Mouse (Mus musculus): ENCODE results near the gene Bcl2l11. TPM values are rescaled to one million over a fixed set of nuclear protein-coding genes. Genes with fewer than 3 reads are reported as not detected.
"Not testable (repeated sequence)": the region's sequence is repeated elsewhere in the genome, so short reads cannot be mapped to it uniquely, and the experiment has no call there.

Bcl2l11 gene
- polyA plus RNA-seq, 1 experiment from 2014 or later, result 29.8 TPM

DNA sequence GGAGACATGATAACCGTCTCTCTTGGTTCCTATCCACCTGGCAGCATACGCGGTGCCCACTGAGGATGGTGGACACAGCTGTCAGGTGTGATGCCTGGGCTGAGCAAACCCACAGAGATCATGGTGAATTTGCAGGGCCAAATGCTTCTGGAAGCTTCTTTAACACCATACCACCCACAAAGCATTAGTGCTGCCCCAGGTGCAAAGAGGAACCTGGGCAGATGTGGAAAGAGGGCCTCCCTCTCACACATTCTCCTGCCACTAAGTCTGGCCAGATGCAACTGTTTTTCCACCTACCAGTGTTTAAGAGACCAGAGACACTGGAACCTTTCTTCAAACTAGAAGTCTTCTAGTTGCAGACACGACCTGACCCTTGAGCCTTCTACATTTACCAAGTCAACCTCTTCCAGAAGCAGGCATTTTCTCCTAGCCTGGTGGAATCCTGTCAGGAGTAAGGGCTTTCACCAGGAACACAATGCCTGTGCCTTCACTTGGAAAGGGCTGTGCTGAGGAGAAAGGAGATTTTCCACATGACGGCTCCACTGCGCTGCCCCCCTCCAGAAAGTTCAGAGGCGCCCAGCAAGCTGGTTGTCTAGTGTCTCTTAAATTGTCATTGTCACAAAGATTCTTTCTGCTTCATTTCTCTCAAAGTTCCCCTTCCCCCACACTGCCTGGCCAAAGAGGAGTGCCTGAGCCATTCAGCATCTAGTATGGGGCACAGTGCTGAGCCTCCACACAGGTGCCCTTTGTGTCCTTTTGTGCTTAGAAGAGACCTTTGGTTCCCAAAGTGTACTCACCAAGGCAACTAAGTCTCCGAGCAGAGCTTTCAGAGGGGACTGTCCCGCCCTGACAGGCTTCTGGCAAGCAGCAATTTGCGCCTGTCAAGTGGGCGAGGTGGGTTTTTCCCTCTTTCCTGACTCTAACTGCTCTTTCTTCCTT, 34.1 kb upstream of the Bcl2l11 start:
- H3K27ac ChIP-seq, result peak overlapping the region; percentile 78

DNA sequence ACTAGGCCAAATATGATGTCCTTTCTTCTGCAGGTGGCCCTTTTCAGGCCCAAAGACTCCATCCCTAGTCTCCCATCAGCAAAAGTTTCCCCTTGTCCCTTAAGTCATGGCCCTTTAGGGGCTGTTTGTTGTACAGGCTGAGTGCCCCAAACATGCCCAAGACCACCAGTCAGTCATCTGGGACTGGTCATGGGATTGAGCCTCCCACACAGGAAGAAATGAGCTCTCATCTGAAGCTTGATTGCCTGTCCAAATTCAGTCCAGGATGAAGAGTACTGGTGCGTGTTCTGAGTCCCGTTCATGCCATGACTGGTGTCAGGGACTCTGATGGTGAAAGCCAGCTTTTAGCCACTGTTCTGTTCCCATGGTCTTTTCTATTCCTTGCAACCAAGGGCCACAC, 33.4 kb upstream of the Bcl2l11 start:
- Histone ChIP-seq H3K4me3 (replicated peaks) (no peak overlapping the region), H3K9ac (no peak overlapping the region), H3K4me2 (no peak overlapping the region), H3K27ac (peak overlapping the region; percentile 78), H3K4me1 (peaks cover 50% of the 10 kb centered on the region), H3K36me3 (no peaks in the 10 kb centered on the region), H3K9me3 (replicated peaks) (no peaks in the 10 kb centered on the region), H3K27me3 (no peaks in the 10 kb centered on the region)
- 69% methylated on average over 2 of the region's 2 CpGs for WGBS
- no peak for ATAC-seq (replicated peaks; ENCODE audit: low FRiP score)

More for the DNA sequence above, 34.1 kb upstream of the Bcl2l11 start:
- Histone ChIP-seq H3K4me1 (peaks cover 54% of the 10 kb centered on the region), H3K27me3 (no peaks in the 10 kb centered on the region), H3K4me3 (replicated peaks) (no peak overlapping the region), H3K9ac (no peak overlapping the region), H3K9me3 (replicated peaks) (no peaks in the 10 kb centered on the region), H3K36me3 (no peaks in the 10 kb centered on the region), H3K4me2 (no peak overlapping the region)
- 65% methylated on average over 11 of the region's 11 CpGs for WGBS
- ATAC-seq (replicated peaks; ENCODE audit: low FRiP score), result peak; percentile 75

GRCm38 (mm10) chr2:128094196-128094595, 31.6 kb upstream of the Bcl2l11 start:
- Histone ChIP-seq H3K4me2 (no peak overlapping the region), H3K9ac (no peak overlapping the region), H3K9me3 (replicated peaks) (no peaks in the 10 kb centered on the region), H3K4me3 (replicated peaks) (no peak overlapping the region), H3K27ac (peak overlapping the region; percentile 55), H3K36me3 (no peaks in the 10 kb centered on the region), H3K4me1 (peaks cover 50% of the 10 kb centered on the region), H3K27me3 (no peaks in the 10 kb centered on the region)
- ATAC-seq (replicated peaks; ENCODE audit: low FRiP score), result no peak
- 54% methylated on average over 5 of the region's 5 CpGs for WGBS

GRCm38 (mm10) chr2:128094602-128095001, 31.2 kb upstream of the Bcl2l11 start:
- H3K4me3 ChIP-seq (replicated peaks), result no peak overlapping the region
- no peak overlapping the region for H3K9ac ChIP-seq
- no peaks in the 10 kb centered on the region for H3K9me3 ChIP-seq (replicated peaks)
- no peaks in the 10 kb centered on the region for H3K27me3 ChIP-seq
- no peak for ATAC-seq (replicated peaks; ENCODE audit: low FRiP score)
- peaks cover 50% of the 10 kb centered on the region for H3K4me1 ChIP-seq
- H3K27ac ChIP-seq, result peak overlapping the region; percentile 55
- no peak overlapping the region for H3K4me2 ChIP-seq
- 53% methylated on average over 2 of the region's 2 CpGs for WGBS
- H3K36me3 ChIP-seq, result no peaks in the 10 kb centered on the region

GRCm38 (mm10) chr2:128095270-128095669, 30.6 kb upstream of the Bcl2l11 start:
- Histone ChIP-seq H3K4me2 (no peak overlapping the region), H3K4me3 (replicated peaks) (no peak overlapping the region), H3K9me3 (replicated peaks) (no peaks in the 10 kb centered on the region), H3K4me1 (peaks cover 50% of the 10 kb centered on the region), H3K27ac (peak overlapping the region; percentile 49; the same call in 1 of the 2 replicates), H3K36me3 (no peaks in the 10 kb centered on the region), H3K9ac (no peak overlapping the region), H3K27me3 (no peaks in the 10 kb centered on the region)
- WGBS, result 17% methylated on average over 1 of the region's 1 CpGs
- no peak for ATAC-seq (replicated peaks; ENCODE audit: low FRiP score)

DNA sequence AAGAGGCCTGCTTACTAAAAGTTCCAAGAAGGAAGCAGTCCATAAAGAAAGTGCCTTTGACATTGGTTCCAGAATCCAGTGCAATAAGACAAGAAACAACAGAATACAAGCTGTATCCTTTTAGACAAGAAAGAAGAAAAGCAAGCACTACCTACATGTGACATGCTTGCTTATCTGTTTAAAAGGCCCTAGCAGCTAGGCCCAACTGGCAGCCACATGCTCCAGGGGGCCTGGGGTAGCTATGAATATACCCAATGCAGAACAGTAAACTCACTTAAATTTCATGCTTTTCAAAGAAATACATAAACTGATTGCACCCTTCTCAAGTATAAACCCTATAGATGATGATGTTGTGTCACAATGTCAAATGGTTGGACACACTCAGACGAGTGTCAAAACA, 29.8 kb upstream of the Bcl2l11 start:
- peaks cover 46% of the 10 kb centered on the region for H3K4me1 ChIP-seq
- ATAC-seq (replicated peaks; ENCODE audit: low FRiP score), result no peak
- WGBS, result 81% methylated on average over 1 of the region's 1 CpGs

GRCm38 (mm10) chr2:128098118-128098517, 27.7 kb upstream of the Bcl2l11 start:
- peaks cover 26% of the 10 kb centered on the region for H3K4me1 ChIP-seq
- not testable (repeated sequence) for ATAC-seq (replicated peaks; ENCODE audit: low FRiP score); H3K9ac ChIP-seq; H3K4me3 ChIP-seq (replicated peaks); H3K9me3 ChIP-seq (replicated peaks); H3K27ac ChIP-seq; H3K4me2 ChIP-seq; H3K36me3 ChIP-seq; H3K27me3 ChIP-seq
- 75% methylated on average over 5 of the region's 5 CpGs for WGBS

More for the DNA sequence above, 29.8 kb upstream of the Bcl2l11 start:
- Histone ChIP-seq H3K4me2 (no peak overlapping the region), H3K9me3 (replicated peaks) (no peaks in the 10 kb centered on the region), H3K4me3 (replicated peaks) (no peak overlapping the region), H3K36me3 (no peaks in the 10 kb centered on the region), H3K27me3 (no peaks in the 10 kb centered on the region), H3K9ac (no peak overlapping the region), H3K27ac (no peak overlapping the region)

- H3K27ac ChIP-seq, result no peak overlapping the region
- no peaks in the 10 kb centered on the region for H3K9me3 ChIP-seq (replicated peaks)
- no peak overlapping the region for H3K4me2 ChIP-seq
- 88% methylated on average over 9 of the region's 9 CpGs for WGBS
- H3K27me3 ChIP-seq, result no peaks in the 10 kb centered on the region
- H3K36me3 ChIP-seq, result no peaks in the 10 kb centered on the region
- no peaks in the 10 kb centered on the region for H3K4me1 ChIP-seq
- H3K4me3 ChIP-seq (replicated peaks), result no peak overlapping the region
- no peak for ATAC-seq (replicated peaks; ENCODE audit: low FRiP score)
- H3K9ac ChIP-seq, result no peak overlapping the region
Observed at GRCm38 (mm10) chr2:128102086-128102485, 23.8 kb upstream of the Bcl2l11 start.

GRCm38 (mm10) chr2:128104815-128105214, 21.0 kb upstream of the Bcl2l11 start:
- Histone ChIP-seq H3K9ac (no peak overlapping the region), H3K4me2 (no peak overlapping the region), H3K27me3 (no peaks in the 10 kb centered on the region), H3K27ac (no peak overlapping the region), H3K4me3 (replicated peaks) (no peak overlapping the region), H3K4me1 (no peaks in the 10 kb centered on the region), H3K9me3 (replicated peaks) (no peaks in the 10 kb centered on the region), H3K36me3 (no peaks in the 10 kb centered on the region)
- WGBS, result 64% methylated on average over 5 of the region's 5 CpGs
- ATAC-seq (replicated peaks; ENCODE audit: low FRiP score), result no peak

DNA sequence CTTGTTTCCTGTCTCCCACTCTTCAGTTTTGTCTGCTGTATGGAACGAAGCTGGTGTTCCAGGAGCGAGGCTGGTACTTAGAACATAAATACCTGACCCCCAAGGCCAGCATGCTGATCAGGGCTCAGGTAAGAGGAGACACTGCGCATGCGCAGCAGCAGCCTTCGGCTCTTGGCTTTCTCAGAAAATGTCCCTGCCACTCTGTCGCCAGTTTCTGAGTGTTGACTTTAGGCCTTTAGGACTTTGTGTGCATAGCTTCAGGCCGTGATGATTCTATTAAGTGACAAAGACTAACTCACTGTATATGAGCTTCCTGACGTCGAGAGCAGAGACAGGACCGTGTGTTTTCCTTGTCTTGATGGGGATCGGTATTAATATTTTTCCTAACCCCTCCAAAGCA, 20.2 kb upstream of the Bcl2l11 start:
- H3K4me3 ChIP-seq (replicated peaks), result no peak overlapping the region
- WGBS, result 82% methylated on average over 11 of the region's 11 CpGs
- no peaks in the 10 kb centered on the region for H3K27me3 ChIP-seq
- H3K36me3 ChIP-seq, result no peaks in the 10 kb centered on the region
- no peak overlapping the region for H3K27ac ChIP-seq
- no peak for ATAC-seq (replicated peaks; ENCODE audit: low FRiP score)
- H3K9ac ChIP-seq, result no peak overlapping the region
- no peaks in the 10 kb centered on the region for H3K9me3 ChIP-seq (replicated peaks)
- H3K4me2 ChIP-seq, result no peak overlapping the region
- H3K4me1 ChIP-seq, result no peaks in the 10 kb centered on the region

GRCm38 (mm10) chr2:128111537-128111936, 14.3 kb upstream of the Bcl2l11 start:
- no peak overlapping the region for H3K27ac ChIP-seq
- H3K4me1 ChIP-seq, result no peaks in the 10 kb centered on the region
- WGBS, result 77% methylated on average over 9 of the region's 9 CpGs
- H3K36me3 ChIP-seq, result no peaks in the 10 kb centered on the region
- ATAC-seq (replicated peaks; ENCODE audit: low FRiP score), result no peak
- no peak overlapping the region for H3K9ac ChIP-seq
- H3K27me3 ChIP-seq, result no peaks in the 10 kb centered on the region
- no peaks in the 10 kb centered on the region for H3K9me3 ChIP-seq (replicated peaks)
- H3K4me3 ChIP-seq (replicated peaks), result no peak overlapping the region
- H3K4me2 ChIP-seq, result no peak overlapping the region

DNA sequence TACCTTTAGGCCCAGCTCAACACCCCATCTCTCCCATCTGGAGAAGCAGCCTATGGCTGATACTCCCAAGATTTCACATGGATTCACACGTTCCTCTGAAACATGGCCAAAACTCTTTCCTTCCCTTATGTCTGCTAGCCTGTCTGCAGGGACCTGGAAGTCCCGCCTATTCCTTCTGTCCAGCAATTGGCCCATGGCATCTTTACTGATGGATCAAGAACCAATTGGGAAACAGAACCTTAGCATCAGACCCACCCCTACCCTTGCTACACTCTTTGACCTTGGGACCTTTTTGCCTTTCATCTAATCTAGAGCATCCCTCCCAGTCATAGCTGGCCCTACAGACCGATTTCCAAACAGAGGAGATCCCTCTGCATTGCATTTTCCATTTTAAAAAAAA, 11.2 kb upstream of the Bcl2l11 start:
- Histone ChIP-seq H3K4me1 (no peaks in the 10 kb centered on the region), H3K4me2 (no peak overlapping the region), H3K9me3 (replicated peaks) (no peaks in the 10 kb centered on the region), H3K27me3 (no peaks in the 10 kb centered on the region), H3K36me3 (no peaks in the 10 kb centered on the region), H3K27ac (no peak overlapping the region), H3K4me3 (replicated peaks) (no peak overlapping the region), H3K9ac (no peak overlapping the region)
- no peak for ATAC-seq (replicated peaks; ENCODE audit: low FRiP score)
- WGBS, result 76% methylated on average over 3 of the region's 3 CpGs
